Mouse (Mus musculus): ENCODE results near the gene Jarid2. TPM values are rescaled to one million over a fixed set of nuclear protein-coding genes. Genes with fewer than 3 reads are reported as not detected.

Gene Jarid2
- polyA plus RNA-seq, 1 experiment from 2014 or later, result 8.4 TPM

DNA sequence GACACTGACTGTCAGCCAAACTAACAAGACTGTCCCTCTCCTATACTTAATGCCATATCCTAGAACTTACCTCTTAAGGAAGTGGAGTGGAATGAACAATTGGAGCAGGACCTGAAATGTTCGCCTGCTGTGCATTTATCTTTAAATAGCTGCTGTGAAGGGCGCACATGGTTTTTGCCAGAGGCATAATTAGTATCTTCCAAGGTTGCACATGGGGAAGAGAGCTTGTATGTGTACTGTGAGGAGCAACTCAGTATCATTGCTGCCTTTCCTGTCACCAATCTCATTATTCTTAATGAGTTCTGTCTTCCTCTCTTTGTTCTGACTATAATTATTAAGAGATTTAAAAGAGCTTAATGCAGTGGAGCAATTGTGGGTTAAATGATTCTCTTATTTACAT is 147.5 kb downstream of the Jarid2 start:
- WGBS (ENCODE audit: missing documents), result 96% methylated on average over 2 of the region's 2 CpGs
- Histone ChIP-seq H3K36me3 (ENCODE audit: inconsistent target) (0 out of 2 replicates have a peak, but pooled peaks cover 3% of the 10 kb centered on the region), H3K79me2 (ENCODE audit: inconsistent target) (no peaks in the 10 kb centered on the region; the same call in 1 of the 2 replicates), H3K4me3 (ENCODE audit: inconsistent target) (no peak overlapping the region), H3K27ac (no peak overlapping the region)

DNA sequence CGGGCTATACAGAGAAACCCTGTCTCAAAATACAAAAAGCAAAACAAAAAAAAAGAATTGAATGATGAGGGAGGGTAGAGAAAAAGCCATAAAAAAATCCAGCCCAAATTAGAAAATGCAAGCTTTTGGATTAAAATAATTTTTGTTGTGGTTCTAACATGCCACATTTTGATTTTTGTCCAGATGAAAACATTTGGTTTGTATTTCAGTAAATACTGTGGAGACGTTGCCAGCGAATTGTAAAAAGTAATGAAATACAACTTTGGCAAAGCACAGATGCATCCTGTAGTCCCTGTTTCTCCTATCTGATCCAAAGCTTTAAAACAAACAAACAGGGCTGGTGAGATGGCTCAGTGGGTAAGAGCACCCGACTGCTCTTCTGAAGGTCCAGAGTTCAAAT is 151.7 kb downstream of the Jarid2 start:
- WGBS (ENCODE audit: missing documents), result 97% methylated on average over 4 of the region's 4 CpGs

DNA sequence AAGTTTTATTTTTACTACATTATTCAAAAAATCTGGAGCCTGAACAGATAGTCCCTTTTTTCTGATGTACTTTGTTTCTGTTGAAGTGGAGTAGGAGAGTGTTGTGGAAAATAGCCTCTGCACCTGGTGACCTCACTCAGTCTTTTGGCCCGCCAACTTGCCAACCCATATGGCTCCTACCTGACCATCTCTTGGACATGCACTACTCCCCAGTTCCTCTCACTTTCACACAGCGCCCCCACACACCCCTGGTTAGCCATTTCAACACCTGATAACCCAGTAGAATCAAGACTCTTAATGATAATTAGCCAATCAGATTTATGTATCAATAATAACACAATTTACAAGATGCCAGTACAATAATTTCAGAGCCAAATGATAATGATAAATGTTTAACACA is 156.9 kb downstream of the Jarid2 start:
- WGBS (ENCODE audit: missing documents), result 90% methylated on average over 2 of the region's 2 CpGs
- Histone ChIP-seq H3K4me3 (ENCODE audit: inconsistent target) (no peak overlapping the region), H3K27ac (no peak overlapping the region), H3K79me2 (ENCODE audit: inconsistent target) (no peaks in the 10 kb centered on the region), H3K36me3 (ENCODE audit: inconsistent target) (peaks cover 4% of the 10 kb centered on the region; the same call in 1 of the 2 replicates)

More for the DNA sequence above, 151.7 kb downstream of the Jarid2 start:
- Histone ChIP-seq H3K36me3 (ENCODE audit: inconsistent target) (peaks cover 7% of the 10 kb centered on the region; the same call in 1 of the 2 replicates), H3K4me3 (ENCODE audit: inconsistent target) (no peak overlapping the region), H3K27ac (no peak overlapping the region), H3K79me2 (ENCODE audit: inconsistent target) (no peaks in the 10 kb centered on the region; the same call in 1 of the 2 replicates)

DNA sequence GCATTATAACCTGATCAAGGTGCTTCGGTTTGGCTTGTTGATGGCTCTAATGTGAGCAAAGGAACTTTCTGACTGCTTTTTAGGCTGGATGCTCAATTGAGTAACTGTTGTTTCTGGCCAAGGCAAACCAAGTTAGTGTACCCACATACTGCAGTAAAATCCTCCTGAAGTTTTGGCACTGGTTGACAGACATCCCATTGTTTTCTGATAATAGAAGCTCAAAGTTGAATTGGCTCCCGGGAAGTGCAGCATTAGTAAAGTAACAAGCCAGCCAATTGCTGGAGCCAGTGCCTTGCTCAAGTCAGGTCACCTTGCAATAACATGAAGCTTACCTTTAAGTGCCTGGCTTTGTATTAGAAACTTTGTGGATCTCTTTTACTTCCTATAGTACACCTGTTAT is 161.3 kb downstream of the Jarid2 start:
- 95% methylated on average over 2 of the region's 2 CpGs for WGBS (ENCODE audit: missing documents)

DNA sequence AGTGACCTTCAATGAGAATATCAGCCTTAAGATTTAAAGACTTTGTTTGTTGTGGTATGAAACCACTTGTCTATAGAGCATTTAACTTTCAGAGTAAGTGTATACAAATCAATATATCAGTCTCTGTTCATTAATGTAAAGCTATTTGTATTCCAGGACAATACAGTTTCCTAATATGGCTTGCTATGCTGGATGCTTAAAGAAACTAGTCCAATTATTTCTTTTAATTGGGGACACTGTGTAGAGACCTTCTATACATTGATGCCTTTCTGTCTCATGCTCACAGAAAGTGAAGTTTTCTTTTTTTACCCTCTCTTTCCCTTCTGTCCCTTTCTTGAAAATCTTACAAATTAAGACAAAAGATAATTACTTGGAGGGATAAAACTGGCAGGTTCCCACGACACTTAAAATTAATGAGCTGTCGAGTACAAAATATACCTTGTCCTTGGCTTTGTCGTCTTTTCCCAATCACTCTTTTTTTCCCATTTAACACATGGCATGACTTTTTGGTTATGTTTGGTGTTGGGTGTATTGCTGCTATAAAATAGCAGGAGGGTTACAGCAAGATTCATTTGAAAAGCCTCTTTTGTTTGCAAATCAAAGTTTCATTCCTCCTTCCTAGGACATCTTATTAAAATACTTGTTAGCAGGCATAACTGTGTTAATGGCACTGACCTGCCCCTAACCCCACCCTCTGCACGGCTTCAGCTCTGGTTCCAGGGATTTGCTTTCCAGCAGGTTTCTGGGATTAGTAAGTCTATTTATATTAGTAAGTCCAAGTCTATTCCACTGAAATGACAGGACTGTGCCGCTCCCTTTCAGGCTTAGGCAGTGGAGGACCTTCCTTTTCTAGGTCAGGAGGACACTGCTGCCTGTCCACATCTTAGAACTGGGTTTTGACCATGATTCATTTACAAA is 162.8 kb downstream of the Jarid2 start:
- no peaks in the 10 kb centered on the region for H3K79me2 ChIP-seq (ENCODE audit: inconsistent target)
- peaks cover 12% of the 10 kb centered on the region for H3K36me3 ChIP-seq (ENCODE audit: inconsistent target)
- H3K4me3 ChIP-seq (ENCODE audit: inconsistent target), result no peak overlapping the region
- no peak overlapping the region for H3K27ac ChIP-seq
- WGBS (ENCODE audit: missing documents), result 97% methylated on average over 4 of the region's 5 CpGs

More for the DNA sequence above, 161.3 kb downstream of the Jarid2 start:
- no peaks in the 10 kb centered on the region; the same call in 1 of the 2 replicates for H3K36me3 ChIP-seq (ENCODE audit: inconsistent target)
- no peak overlapping the region for H3K4me3 ChIP-seq (ENCODE audit: inconsistent target)
- H3K79me2 ChIP-seq (ENCODE audit: inconsistent target), result no peaks in the 10 kb centered on the region
- no peak overlapping the region for H3K27ac ChIP-seq

DNA sequence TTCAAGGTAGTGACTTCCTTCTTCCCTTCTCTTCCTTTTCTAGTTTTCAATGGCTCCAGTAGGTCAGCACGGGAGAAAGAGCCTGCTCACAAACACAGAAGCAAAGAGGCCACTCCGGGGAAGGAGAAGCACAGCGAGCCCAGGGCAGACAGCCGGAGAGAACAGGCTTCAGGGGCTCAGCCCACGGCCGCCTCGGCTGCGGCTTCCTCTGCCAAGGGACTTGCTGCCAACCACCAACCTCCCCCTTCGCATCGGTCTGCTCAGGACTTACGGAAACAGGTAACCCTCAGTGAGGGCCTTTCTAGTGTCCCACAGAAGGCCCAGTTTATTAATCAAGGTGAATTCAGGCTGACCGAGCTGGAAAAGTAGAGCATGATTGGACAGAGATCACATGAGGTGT is 166.9 kb downstream of the Jarid2 start:
- peaks cover 20% of the 10 kb centered on the region for H3K36me3 ChIP-seq (ENCODE audit: inconsistent target)
- no peak overlapping the region for H3K27ac ChIP-seq
- no peak overlapping the region for H3K4me3 ChIP-seq (ENCODE audit: inconsistent target)
- no peaks in the 10 kb centered on the region for H3K79me2 ChIP-seq (ENCODE audit: inconsistent target)
- 91% methylated on average over 11 of the region's 12 CpGs for WGBS (ENCODE audit: missing documents)

DNA sequence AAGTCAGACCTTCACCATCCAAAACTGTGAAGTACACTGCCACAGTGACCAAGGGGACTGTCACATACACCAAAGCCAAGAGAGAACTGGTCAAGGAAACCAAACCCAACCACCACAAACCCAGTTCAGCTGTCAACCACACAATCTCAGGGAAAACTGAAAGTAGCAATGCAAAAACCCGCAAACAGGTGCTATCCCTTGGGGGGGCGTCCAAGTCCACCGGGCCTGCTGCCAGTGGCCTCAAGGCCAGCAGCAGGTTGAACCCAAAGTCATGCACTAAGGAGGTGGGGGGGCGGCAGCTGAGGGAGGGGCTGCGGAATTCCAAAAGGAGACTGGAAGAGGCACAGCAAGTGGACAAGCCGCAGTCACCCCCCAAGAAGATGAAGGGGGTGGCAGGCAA is 173.0 kb downstream of the Jarid2 start:
- Histone ChIP-seq H3K27ac (no peak overlapping the region), H3K79me2 (ENCODE audit: inconsistent target) (no peaks in the 10 kb centered on the region), H3K4me3 (ENCODE audit: inconsistent target) (no peak overlapping the region), H3K36me3 (ENCODE audit: inconsistent target) (peaks cover 32% of the 10 kb centered on the region)
- WGBS (ENCODE audit: missing documents), result 68% methylated on average over 6 of the region's 6 CpGs

DNA sequence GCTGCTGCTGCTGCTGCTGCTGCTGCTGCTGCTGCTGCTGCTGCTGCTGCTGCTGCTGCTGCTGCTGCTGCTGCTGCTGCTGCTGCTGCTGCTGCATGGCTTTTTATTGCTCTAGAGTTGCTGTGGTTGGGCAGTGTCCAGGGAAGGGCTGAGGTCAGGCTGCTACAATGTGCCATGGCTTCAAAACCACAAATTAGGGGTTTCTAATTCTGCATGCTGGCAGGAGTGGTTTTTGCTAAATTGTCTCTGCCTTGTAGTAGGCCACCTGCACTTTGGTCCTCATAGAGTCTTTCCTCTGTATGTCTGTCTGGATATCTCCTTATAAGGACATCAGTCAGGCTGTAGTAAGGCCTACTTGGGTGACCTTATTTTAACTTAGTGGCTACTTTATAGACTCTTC is 174.1 kb downstream of the Jarid2 start:
- no peak overlapping the region for H3K4me3 ChIP-seq (ENCODE audit: inconsistent target)
- H3K79me2 ChIP-seq (ENCODE audit: inconsistent target), result no peaks in the 10 kb centered on the region
- H3K36me3 ChIP-seq (ENCODE audit: inconsistent target), result peaks cover 31% of the 10 kb centered on the region
- no peak overlapping the region for H3K27ac ChIP-seq

DNA sequence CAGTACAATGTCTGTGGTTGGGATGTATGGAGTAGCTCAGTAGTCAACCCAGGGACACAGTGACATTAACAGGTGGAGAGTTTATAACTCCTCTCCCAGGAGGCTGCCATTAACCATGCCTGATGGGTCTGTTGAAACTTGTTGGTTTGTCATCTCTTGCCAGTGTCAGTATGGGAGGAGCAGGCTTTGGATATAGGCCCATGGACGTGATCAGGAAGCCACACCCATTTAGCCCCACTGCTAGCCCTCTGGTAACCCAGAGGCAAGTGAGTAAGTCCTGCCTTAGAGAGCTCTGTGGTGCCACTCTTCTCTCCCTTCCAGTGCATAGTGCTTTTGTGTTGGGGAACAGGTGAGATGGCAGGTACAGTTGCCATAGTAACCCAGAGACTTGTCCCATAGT is 175.0 kb downstream of the Jarid2 start:
- Histone ChIP-seq H3K36me3 (ENCODE audit: inconsistent target) (peaks cover 31% of the 10 kb centered on the region), H3K79me2 (ENCODE audit: inconsistent target) (no peaks in the 10 kb centered on the region), H3K27ac (no peak overlapping the region), H3K4me3 (ENCODE audit: inconsistent target) (no peak overlapping the region)
- 80% methylated on average over 1 of the region's 1 CpGs for WGBS (ENCODE audit: missing documents)

DNA sequence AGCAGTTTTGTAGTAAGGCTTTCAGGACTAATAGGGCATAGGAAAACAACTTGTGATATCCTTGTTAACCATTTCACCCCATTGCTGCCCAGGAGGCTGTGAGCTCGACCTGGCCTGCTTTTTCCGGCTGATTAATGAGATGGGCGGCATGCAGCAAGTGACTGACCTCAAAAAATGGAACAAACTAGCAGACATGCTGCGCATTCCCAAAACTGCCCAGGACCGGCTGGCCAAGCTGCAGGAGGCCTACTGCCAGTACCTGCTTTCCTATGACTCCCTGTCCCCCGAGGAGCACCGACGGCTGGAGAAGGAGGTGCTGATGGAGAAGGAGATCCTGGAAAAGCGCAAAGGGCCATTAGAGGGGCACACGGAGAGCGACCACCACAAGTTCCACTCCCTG is 176.9 kb downstream of the Jarid2 start:
- no peak overlapping the region for H3K4me3 ChIP-seq (ENCODE audit: inconsistent target)
- H3K79me2 ChIP-seq (ENCODE audit: inconsistent target), result no peaks in the 10 kb centered on the region
- no peak overlapping the region for H3K27ac ChIP-seq
- 95% methylated on average over 10 of the region's 11 CpGs for WGBS (ENCODE audit: missing documents)
- peaks cover 50% of the 10 kb centered on the region for H3K36me3 ChIP-seq (ENCODE audit: inconsistent target)

DNA sequence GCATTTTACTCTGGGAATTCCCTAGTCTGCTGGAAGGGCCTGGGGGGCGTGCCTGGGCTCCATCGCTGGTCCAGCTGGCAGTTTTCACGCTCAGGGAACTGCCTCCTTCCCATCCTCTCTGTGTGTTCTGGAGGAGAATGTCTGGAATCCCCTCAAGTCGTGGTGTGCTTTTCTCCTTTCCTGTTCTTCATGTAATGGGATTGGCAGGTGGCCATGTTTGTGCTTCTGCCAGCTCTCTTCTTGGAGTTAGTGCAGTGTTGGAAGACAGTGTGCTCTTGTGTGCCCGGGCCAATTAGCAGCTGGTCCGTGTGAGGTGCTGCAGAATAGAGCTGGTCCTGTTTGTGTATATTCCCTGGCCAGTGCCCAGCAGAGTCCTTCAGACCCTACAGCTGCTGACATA is 178.4 kb downstream of the Jarid2 start:
- no peak overlapping the region for H3K4me3 ChIP-seq (ENCODE audit: inconsistent target)
- no peaks in the 10 kb centered on the region for H3K79me2 ChIP-seq (ENCODE audit: inconsistent target)
- H3K27ac ChIP-seq, result no peak overlapping the region
- WGBS (ENCODE audit: missing documents), result 86% methylated on average over 6 of the region's 6 CpGs
- peaks cover 56% of the 10 kb centered on the region for H3K36me3 ChIP-seq (ENCODE audit: inconsistent target)

DNA sequence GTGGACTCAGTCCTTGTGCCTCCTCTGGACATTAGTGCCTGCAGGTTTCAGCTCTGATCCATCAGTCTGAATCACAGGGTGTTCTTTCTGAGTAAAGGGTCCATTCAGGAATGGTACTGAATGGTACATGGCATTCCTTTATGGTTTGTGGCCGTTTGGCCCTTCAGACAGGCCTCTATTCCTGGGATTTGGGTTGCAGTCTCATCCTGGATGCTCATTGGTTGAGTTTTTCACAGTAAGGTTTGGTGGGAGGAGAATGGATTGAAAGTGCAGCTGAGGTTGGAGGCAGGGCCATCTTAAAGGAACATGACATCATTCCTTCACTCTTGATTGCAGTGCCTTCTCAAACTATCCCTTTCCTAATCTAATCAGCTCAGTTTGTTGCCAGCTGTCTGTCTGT is 179.5 kb downstream of the Jarid2 start:
- 100% methylated on average over 1 of the region's 1 CpGs for whole genome bisulfite sequencing (ENCODE audit: missing documents)
- no peak overlapping the region for H3K4me3 ChIP-seq (ENCODE audit: inconsistent target)
- H3K27ac ChIP-seq, result no peak overlapping the region
- H3K79me2 ChIP-seq (ENCODE audit: inconsistent target), result no peaks in the 10 kb centered on the region
- peaks cover 62% of the 10 kb centered on the region for H3K36me3 ChIP-seq (ENCODE audit: inconsistent target)

DNA sequence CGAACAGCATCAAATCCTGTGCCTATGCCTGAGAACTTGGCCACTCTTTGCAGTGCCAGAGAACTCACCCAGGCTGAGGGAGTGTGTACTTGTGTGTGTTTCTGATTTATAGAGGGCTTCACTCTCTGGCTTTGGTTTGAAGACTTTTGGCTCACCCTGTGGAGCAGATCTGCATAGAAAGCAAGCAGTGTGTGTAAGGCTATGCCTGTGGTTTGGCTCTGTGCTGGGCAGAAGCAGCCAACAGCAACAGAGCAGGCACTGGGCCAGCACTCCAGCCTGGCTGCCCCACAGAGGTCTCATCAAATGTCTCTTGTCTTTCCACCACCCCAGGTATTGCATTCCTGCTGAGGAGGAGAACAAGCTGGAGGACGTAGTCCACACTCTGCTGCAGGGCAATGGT is 183.6 kb downstream of the Jarid2 start:
- Histone ChIP-seq H3K36me3 (ENCODE audit: inconsistent target) (peaks cover 81% of the 10 kb centered on the region), H3K27ac (no peak overlapping the region), H3K79me2 (ENCODE audit: inconsistent target) (no peaks in the 10 kb centered on the region), H3K4me3 (ENCODE audit: inconsistent target) (no peak overlapping the region)
- 100% methylated on average over 2 of the region's 2 CpGs for WGBS (ENCODE audit: missing documents)

DNA sequence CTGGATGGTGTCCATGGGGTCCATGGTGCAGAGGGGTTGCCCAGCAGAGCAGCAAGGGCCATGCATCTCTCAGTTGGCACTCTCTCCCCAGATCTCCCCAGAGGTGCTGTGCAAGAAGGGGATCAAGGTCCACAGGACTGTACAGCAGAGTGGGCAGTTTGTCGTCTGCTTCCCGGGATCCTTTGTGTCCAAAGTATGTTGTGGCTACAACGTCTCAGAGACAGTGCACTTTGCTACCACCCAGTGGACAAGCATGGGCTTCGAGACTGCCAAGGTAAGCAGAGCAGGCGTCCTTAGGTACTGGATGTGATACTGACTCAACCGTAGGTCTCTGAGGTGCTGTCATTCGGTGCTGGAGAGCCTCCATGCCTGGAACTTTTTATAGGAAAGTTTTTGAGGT is 184.3 kb downstream of the Jarid2 start:
- no peaks in the 10 kb centered on the region for H3K79me2 ChIP-seq (ENCODE audit: inconsistent target)
- no peak overlapping the region for H3K27ac ChIP-seq
- H3K36me3 ChIP-seq (ENCODE audit: inconsistent target), result peaks cover 88% of the 10 kb centered on the region
- no peak overlapping the region for H3K4me3 ChIP-seq (ENCODE audit: inconsistent target)
- WGBS (ENCODE audit: missing documents), result 91% methylated on average over 7 of the region's 7 CpGs

DNA sequence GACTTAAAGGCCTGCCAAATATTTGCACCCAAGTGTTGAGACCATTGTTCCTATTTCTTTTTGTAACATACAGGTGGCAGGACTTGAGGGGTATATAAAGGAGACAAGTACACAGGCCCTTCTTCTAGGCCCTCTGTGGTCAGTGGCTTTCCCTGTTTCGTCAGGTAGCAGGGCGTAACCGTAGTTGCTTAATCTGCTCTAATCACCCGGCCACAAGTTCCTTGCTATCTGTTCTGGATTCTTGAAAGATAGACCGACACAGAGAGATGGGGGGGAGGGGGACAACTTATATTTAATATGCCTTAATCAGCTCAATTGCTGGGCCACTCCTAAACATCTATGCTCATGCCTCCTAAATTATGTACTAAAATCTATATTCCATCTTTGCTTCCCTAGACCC is 186.1 kb downstream of the Jarid2 start:
- Histone ChIP-seq H3K27ac (no peak overlapping the region), H3K79me2 (ENCODE audit: inconsistent target) (no peaks in the 10 kb centered on the region), H3K36me3 (ENCODE audit: inconsistent target) (peaks cover 92% of the 10 kb centered on the region), H3K4me3 (ENCODE audit: inconsistent target) (no peak overlapping the region)
- 55% methylated on average over 5 of the region's 5 CpGs for WGBS (ENCODE audit: missing documents)

Data from macrophage (primary cell).